In genomic region chr4:75969961-75970360, GRCm38 (mm10) we compare ENCODE assay signal across 17 mouse cellular contexts.
"Had no signal": no experiment of that assay in that cellular context is flagged by ENCODE, and none has a peak within 500 bp of the region (broad histone marks: within the 10 kb centered on the region; RNA-seq: fewer than 3 reads in every experiment).

No protein-coding gene starts in this region.

- ATAC-seq: liver, embryonic 12.5 days; liver, postnatal 0 days; lung, postnatal 0 days; midbrain, embryonic 13.5 days; midbrain, embryonic 15.5 days; midbrain, embryonic 16.5 days had no signal

- DNase-seq: left cerebral cortex, postnatal 4 days; liver; liver, embryonic 13.5 days; liver, postnatal 0 days; lung, adult 18-20 months; lung, adult 2 months; lung, embryonic 14.5 days; lung, postnatal 10 days; lung, postnatal 14 days; lung, postnatal 36 days; lung, postnatal 4 days; midbrain, embryonic 14.5 days had no signal
